Mouse (Mus musculus) forebrain, embryonic 16.5 days (tissue): ENCODE data around the gene Yod1. TPM values are rescaled to one million over a fixed set of nuclear protein-coding genes. Genes with fewer than 3 reads are reported as not detected.

Experiments used
- ATAC-seq: fragments of 200-750 bp; cut with Nextera tagmentation; 2 replicates; pipeline ENCODE4 v1.8.0; 2017; ENCODE audit warnings: mild to moderate bottlenecking, moderate library complexity
- H3K27ac ChIP-seq: fragments of 300-500 bp; sonication (generic); 2 replicates; pipeline ENCODE4 v1.5.1; 2014; ENCODE audit warnings: low read length, control low read depth
- H3K27me3 ChIP-seq: fragments of 300-500 bp; sonication (generic); replicated peaks from 2 replicates; pipeline ENCODE4 v1.6.1; 2014; ENCODE audit warnings: low read length; ENCODE audit not compliant: control insufficient read depth, insufficient read depth
- H3K36me3 ChIP-seq: fragments of 300-500 bp; sonication (generic); 2 replicates; pipeline ENCODE4 v1.6.1; 2014; ENCODE audit not compliant: control insufficient read depth, insufficient read depth
- H3K4me1 ChIP-seq: fragments of 300-500 bp; sonication (generic); replicated peaks from 2 replicates; pipeline ENCODE4 v1.6.1; 2014; ENCODE audit warnings: low read length; ENCODE audit not compliant: control insufficient read depth, insufficient read depth
- H3K4me2 ChIP-seq: fragments of 300-500 bp; sonication (generic); 2 replicates; pipeline ENCODE4 v1.6.1; 2014; ENCODE audit warnings: mild to moderate bottlenecking, low read length, control low read depth
- H3K4me3 ChIP-seq: fragments of 300-500 bp; sonication (generic); replicated peaks from 2 replicates; pipeline ENCODE4 v1.5.1; 2014; ENCODE audit warnings: mild to moderate bottlenecking, low read length, control low read depth
- H3K9ac ChIP-seq: fragments of 300-500 bp; sonication (generic); replicated peaks from 2 replicates; pipeline ENCODE4 v1.6.1; 2014; ENCODE audit warnings: low read depth, low read length, control low read depth
- H3K9me3 ChIP-seq: fragments of 300-500 bp; sonication (generic); 2 replicates; pipeline ENCODE4 v1.6.1; 2016; ENCODE audit warnings: low read length; ENCODE audit not compliant: control insufficient read depth
- WGBS: fragments of 180-500 bp; shearing (Covaris S2); extraction: QIAGEN DNeasy Blood & Tissue Kit; methylation state at CpG from one replicate; pipeline ENCODE4 v1.1.7; 2014; 5-methylcytosine and 5-hydroxymethylcytosine counted together
- polyA plus RNA-seq: library from polyadenylated mRNA; unstranded; fragments of >200 nt; fragmentation: Nextera tagmentation; extraction: Ambion mirVana; gene quantifications from 2 replicates; pipeline ENCODE4 v1.2.1, GENCODE M21; 2015

Gene Yod1
- polyA plus RNA-seq, 1 experiment from 2014 or later, result 18.7 TPM

- Histone ChIP-seq H3K9ac (no peak overlapping the region), H3K4me2 (no peak overlapping the region), H3K4me3 (no peak overlapping the region), H3K36me3 (no peaks in the 10 kb centered on the region), H3K4me1 (no peaks in the 10 kb centered on the region), H3K27ac (no peak overlapping the region), H3K9me3 (no peaks in the 10 kb centered on the region), H3K27me3 (no peaks in the 10 kb centered on the region)
- ATAC-seq, result no peak
- 85% methylated on average over 9 of the region's 9 CpGs for WGBS
Observed at GRCm38 (mm10) chr1:130759689-130760088, 42.6 kb downstream of the Yod1 start.

- H3K27ac ChIP-seq, result no peak overlapping the region
- H3K9ac ChIP-seq, result no peak overlapping the region
- H3K9me3 ChIP-seq, result no peaks in the 10 kb centered on the region
- ATAC-seq, result no peak
- H3K4me1 ChIP-seq, result no peaks in the 10 kb centered on the region
- H3K4me3 ChIP-seq, result no peak overlapping the region
- WGBS, result 94% methylated on average over 1 of the region's 1 CpGs
- H3K27me3 ChIP-seq, result no peaks in the 10 kb centered on the region
- H3K36me3 ChIP-seq, result no peaks in the 10 kb centered on the region
- no peak overlapping the region for H3K4me2 ChIP-seq
Observed at GRCm38 (mm10) chr1:130761597-130761996, 44.5 kb downstream of the Yod1 start.

- Histone ChIP-seq H3K9ac (no peak overlapping the region), H3K36me3 (no peaks in the 10 kb centered on the region), H3K4me1 (no peaks in the 10 kb centered on the region), H3K9me3 (no peaks in the 10 kb centered on the region), H3K27ac (no peak overlapping the region), H3K27me3 (no peaks in the 10 kb centered on the region), H3K4me3 (no peak overlapping the region), H3K4me2 (no peak overlapping the region)
- 74% methylated on average over 3 of the region's 3 CpGs for WGBS
- no peak for ATAC-seq
Observed at GRCm38 (mm10) chr1:130762045-130762760, 45.1 kb downstream of the Yod1 start.

GRCm38 (mm10) chr1:130764027-130764461, 46.9 kb downstream of the Yod1 start:
- Histone ChIP-seq H3K36me3 (no peaks in the 10 kb centered on the region), H3K27me3 (no peaks in the 10 kb centered on the region), H3K9ac (no peak overlapping the region), H3K27ac (no peak overlapping the region), H3K9me3 (no peaks in the 10 kb centered on the region), H3K4me1 (no peaks in the 10 kb centered on the region), H3K4me3 (no peak overlapping the region), H3K4me2 (no peak overlapping the region)
- no peak for ATAC-seq
- 89% methylated on average over 12 of the region's 12 CpGs for WGBS

- H3K4me1 ChIP-seq, result no peaks in the 10 kb centered on the region
- 80% methylated on average over 5 of the region's 5 CpGs for WGBS
- H3K27ac ChIP-seq, result no peak overlapping the region
Observed at GRCm38 (mm10) chr1:130767066-130767465, 49.9 kb downstream of the Yod1 start.

GRCm38 (mm10) chr1:130769925-130770324, 52.8 kb downstream of the Yod1 start:
- H3K4me1 ChIP-seq, result no peaks in the 10 kb centered on the region
- H3K4me3 ChIP-seq, result no peak overlapping the region
- H3K4me2 ChIP-seq, result no peak overlapping the region
- H3K9ac ChIP-seq, result no peak overlapping the region
- WGBS, result 90% methylated on average over 2 of the region's 2 CpGs
- H3K9me3 ChIP-seq, result no peaks in the 10 kb centered on the region
- ATAC-seq, result no peak
- H3K27ac ChIP-seq, result no peak overlapping the region
- H3K36me3 ChIP-seq, result no peaks in the 10 kb centered on the region
- no peaks in the 10 kb centered on the region for H3K27me3 ChIP-seq

More at GRCm38 (mm10) chr1:130767066-130767465, 49.9 kb downstream of the Yod1 start:
- ATAC-seq, result no peak
- H3K9ac ChIP-seq, result no peak overlapping the region
- no peak overlapping the region for H3K4me2 ChIP-seq
- H3K4me3 ChIP-seq, result no peak overlapping the region
- H3K36me3 ChIP-seq, result no peaks in the 10 kb centered on the region
- no peaks in the 10 kb centered on the region for H3K9me3 ChIP-seq
- no peaks in the 10 kb centered on the region for H3K27me3 ChIP-seq

GRCm38 (mm10) chr1:130770487-130770886, 53.4 kb downstream of the Yod1 start:
- H3K27me3 ChIP-seq, result no peaks in the 10 kb centered on the region
- no peaks in the 10 kb centered on the region for H3K9me3 ChIP-seq
- no peaks in the 10 kb centered on the region for H3K4me1 ChIP-seq
- H3K4me2 ChIP-seq, result no peak overlapping the region
- no peak overlapping the region for H3K9ac ChIP-seq
- no peaks in the 10 kb centered on the region for H3K36me3 ChIP-seq
- no peak overlapping the region for H3K4me3 ChIP-seq
- H3K27ac ChIP-seq, result no peak overlapping the region
- WGBS, result 92% methylated on average over 4 of the region's 4 CpGs
- no peak for ATAC-seq

GRCm38 (mm10) chr1:130770981-130771494, 53.9 kb downstream of the Yod1 start:
- ATAC-seq, result no peak
- no peak overlapping the region for H3K9ac ChIP-seq
- no peaks in the 10 kb centered on the region for H3K27me3 ChIP-seq
- no peak overlapping the region for H3K27ac ChIP-seq
- H3K4me1 ChIP-seq, result no peaks in the 10 kb centered on the region; the same call in 1 of the 2 replicates
- H3K36me3 ChIP-seq, result no peaks in the 10 kb centered on the region
- 71% methylated on average over 3 of the region's 3 CpGs for WGBS
- no peak overlapping the region for H3K4me2 ChIP-seq
- H3K4me3 ChIP-seq, result no peak overlapping the region
- H3K9me3 ChIP-seq, result no peaks in the 10 kb centered on the region
